Mouse (Mus musculus): ENCODE results near the gene Sult1d1. TPM values are rescaled to one million over a fixed set of nuclear protein-coding genes. Genes with fewer than 3 reads are reported as not detected.
"Not testable (repeated sequence)": the region's sequence is repeated elsewhere in the genome, so short reads cannot be mapped to it uniquely, and the experiment has no call there.

The Sult1d1 gene
- polyA plus RNA-seq, 1 experiment, result not detected

GRCm38 (mm10) chr5:87572781-87573180 is 4.0 kb upstream of the Sult1d1 start:
- TF ChIP-seq POLR2A (IDR thresholded peaks at IDR 0.05; ENCODE audit: borderline replicate concordance, low read depth, low read length) (no peak), CTCF (IDR thresholded peaks at IDR 0.05; ENCODE audit: low read depth, low read length) (no peak)
- no peak overlapping the region for H3K4me3 ChIP-seq (ENCODE audit: insufficient read depth, low read length)
- no peaks in the 10 kb centered on the region for H3K4me1 ChIP-seq (ENCODE audit: control insufficient read depth, insufficient read depth, low read length)
- no peak overlapping the region for H3K27ac ChIP-seq (ENCODE audit: insufficient read depth, low read depth, low read length)

- Histone ChIP-seq H3K4me3 (ENCODE audit: insufficient read depth, low read length) (no peak overlapping the region), H3K27ac (ENCODE audit: insufficient read depth, low read depth, low read length) (no peak overlapping the region), H3K4me1 (ENCODE audit: control insufficient read depth, insufficient read depth, low read length) (no peaks in the 10 kb centered on the region)
- TF ChIP-seq CTCF (IDR thresholded peaks at IDR 0.05; ENCODE audit: low read depth, low read length) (no peak), POLR2A (IDR thresholded peaks at IDR 0.05; ENCODE audit: borderline replicate concordance, low read depth, low read length) (no peak)
Observed at GRCm38 (mm10) chr5:87567306-87567705, 1.5 kb downstream of the Sult1d1 start.

GRCm38 (mm10) chr5:87562966-87563365 is 5.9 kb downstream of the Sult1d1 start:
- no peaks in the 10 kb centered on the region for H3K4me1 ChIP-seq (ENCODE audit: control insufficient read depth, insufficient read depth, low read length)
- no peak for TF ChIP-seq CTCF (IDR thresholded peaks at IDR 0.05; ENCODE audit: low read depth, low read length)
- no peak for TF ChIP-seq POLR2A (IDR thresholded peaks at IDR 0.05; ENCODE audit: borderline replicate concordance, low read depth, low read length)
- no peak overlapping the region for H3K4me3 ChIP-seq (ENCODE audit: insufficient read depth, low read length)
- H3K27ac ChIP-seq (ENCODE audit: insufficient read depth, low read depth, low read length), result no peak overlapping the region

GRCm38 (mm10) chr5:87562526-87562925 is 6.3 kb downstream of the Sult1d1 start:
- H3K4me3 ChIP-seq (ENCODE audit: insufficient read depth, low read length), result no peak overlapping the region
- no peak overlapping the region for H3K27ac ChIP-seq (ENCODE audit: insufficient read depth, low read depth, low read length)
- H3K4me1 ChIP-seq (ENCODE audit: control insufficient read depth, insufficient read depth, low read length), result no peaks in the 10 kb centered on the region
- TF ChIP-seq CTCF (IDR thresholded peaks at IDR 0.05; ENCODE audit: low read depth, low read length) (no peak), POLR2A (IDR thresholded peaks at IDR 0.05; ENCODE audit: borderline replicate concordance, low read depth, low read length) (no peak)

GRCm38 (mm10) chr5:87560145-87560544 is 8.7 kb downstream of the Sult1d1 start:
- no peak for TF ChIP-seq CTCF (IDR thresholded peaks at IDR 0.05; ENCODE audit: low read depth, low read length)
- TF ChIP-seq POLR2A (IDR thresholded peaks at IDR 0.05; ENCODE audit: borderline replicate concordance, low read depth, low read length), result no peak
- H3K4me3 ChIP-seq (ENCODE audit: insufficient read depth, low read length), result no peak overlapping the region
- H3K4me1 ChIP-seq (ENCODE audit: control insufficient read depth, insufficient read depth, low read length), result no peaks in the 10 kb centered on the region
- H3K27ac ChIP-seq (ENCODE audit: insufficient read depth, low read depth, low read length), result no peak overlapping the region

- H3K4me3 ChIP-seq (ENCODE audit: insufficient read depth, low read length), result no peak overlapping the region
- TF ChIP-seq CTCF (IDR thresholded peaks at IDR 0.05; ENCODE audit: low read depth, low read length) (no peak), POLR2A (IDR thresholded peaks at IDR 0.05; ENCODE audit: borderline replicate concordance, low read depth, low read length) (no peak)
Observed at GRCm38 (mm10) chr5:87550935-87551334, 17.9 kb downstream of the Sult1d1 start.

GRCm38 (mm10) chr5:87538111-87538510 is 30.7 kb downstream of the Sult1d1 start, which contains the start of gene Sult1b1:
Sult1b1 (minus strand) TSS chr5:87538195.
- TF ChIP-seq CTCF (IDR thresholded peaks at IDR 0.05; ENCODE audit: low read depth, low read length) (no peak), POLR2A (IDR thresholded peaks at IDR 0.05; ENCODE audit: borderline replicate concordance, low read depth, low read length) (no peak)

More at GRCm38 (mm10) chr5:87550935-87551334, 17.9 kb downstream of the Sult1d1 start:
- H3K4me1 ChIP-seq (ENCODE audit: control insufficient read depth, insufficient read depth, low read length), result no peaks in the 10 kb centered on the region
- no peak overlapping the region for H3K27ac ChIP-seq (ENCODE audit: insufficient read depth, low read depth, low read length)

GRCm38 (mm10) chr5:87535994-87536644 is 32.7 kb downstream of the Sult1d1 start:
- no peak overlapping the region for H3K27ac ChIP-seq (ENCODE audit: insufficient read depth, low read depth, low read length)
- H3K4me1 ChIP-seq (ENCODE audit: control insufficient read depth, insufficient read depth, low read length), result no peaks in the 10 kb centered on the region
- TF ChIP-seq POLR2A (IDR thresholded peaks at IDR 0.05; ENCODE audit: borderline replicate concordance, low read depth, low read length) (no peak), CTCF (IDR thresholded peaks at IDR 0.05; ENCODE audit: low read depth, low read length) (no peak)
- no peak overlapping the region for H3K4me3 ChIP-seq (ENCODE audit: insufficient read depth, low read length)

More at GRCm38 (mm10) chr5:87538111-87538510, 30.7 kb downstream of the Sult1d1 start, which contains the start of gene Sult1b1:
- no peaks in the 10 kb centered on the region for H3K4me1 ChIP-seq (ENCODE audit: control insufficient read depth, insufficient read depth, low read length)
- H3K4me3 ChIP-seq (ENCODE audit: insufficient read depth, low read length), result no peak within 1 kb of the TSS
- no peak within 1 kb of the TSS for H3K27ac ChIP-seq (ENCODE audit: insufficient read depth, low read depth, low read length)

- Histone ChIP-seq H3K4me3 (ENCODE audit: insufficient read depth, low read length) (no peak overlapping the region), H3K27ac (ENCODE audit: insufficient read depth, low read depth, low read length) (no peak overlapping the region), H3K4me1 (ENCODE audit: control insufficient read depth, insufficient read depth, low read length) (no peaks in the 10 kb centered on the region)
- TF ChIP-seq CTCF (IDR thresholded peaks at IDR 0.05; ENCODE audit: low read depth, low read length), result no peak
- TF ChIP-seq POLR2A (IDR thresholded peaks at IDR 0.05; ENCODE audit: borderline replicate concordance, low read depth, low read length), result no peak
Observed at GRCm38 (mm10) chr5:87532288-87532687, 36.5 kb downstream of the Sult1d1 start.

- not testable (repeated sequence) for H3K27ac ChIP-seq (ENCODE audit: insufficient read depth, low read depth, low read length); H3K4me3 ChIP-seq (ENCODE audit: insufficient read depth, low read length); H3K4me1 ChIP-seq (ENCODE audit: control insufficient read depth, insufficient read depth, low read length)
Observed at GRCm38 (mm10) chr5:87523561-87523960, 45.3 kb downstream of the Sult1d1 start.
